Mouse (Mus musculus): ENCODE measurements around the gene Bag2.

DNA sequence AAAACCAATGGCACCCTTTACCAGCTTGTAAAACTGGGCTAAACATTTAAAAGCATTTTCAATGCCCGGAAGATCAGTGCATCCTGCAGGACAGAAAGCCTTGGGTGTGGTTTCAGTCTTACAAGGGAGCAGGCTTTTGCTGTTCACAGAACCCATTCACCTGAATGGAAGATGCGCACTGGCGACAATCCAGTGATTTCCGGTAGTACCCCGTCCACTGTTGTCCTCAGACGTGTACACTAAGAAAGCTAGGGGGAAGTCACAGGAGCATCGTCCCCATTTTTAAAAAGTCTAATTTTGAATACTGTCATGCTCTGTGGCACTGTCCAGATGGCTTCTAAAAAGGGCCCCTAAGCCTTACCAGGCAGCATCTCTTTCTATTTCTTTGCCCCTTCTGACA lies 1.8 kb downstream of the Bag2 start:
- no peak for TF ChIP-seq POLR2A (IDR thresholded peaks at IDR 0.05; ENCODE audit: insufficient read depth, low read length)
- TF ChIP-seq CTCF (IDR thresholded peaks at IDR 0.05; ENCODE audit: low read depth, low read length) = no peak
